8 mouse cellular contexts compared by ENCODE assay signal in genomic region chr2:31141074-31141866, GRCm38 (mm10). TPM values are rescaled to one million over a fixed set of nuclear protein-coding genes. Genes with fewer than 3 reads are reported as not detected.
DNase-seq lines count a peak whose midpoint lies in the region; ATAC-seq and TF ChIP-seq lines count a peak whose summit lies in the region.

No protein-coding gene starts in this region.

- peak overlapping the region; percentile 92 for H3K4me2 ChIP-seq in lung, embryonic 14.5 days
- peak overlapping the region; percentile 89 for H3K4me2 ChIP-seq in embryonic facial prominence, embryonic 15.5 days (replicated peaks)
- peak overlapping the region; percentile 80 for H3K4me2 ChIP-seq in hindbrain, embryonic 14.5 days (replicated peaks)
- peak overlapping the region; percentile 98 for H3K4me2 ChIP-seq in liver, embryonic 13.5 days

- H3K4me3 ChIP-seq in lung, embryonic 14.5 days (ENCODE audit: low read depth, low read length), result peak overlapping the region; percentile 93
- peak overlapping the region; percentile 97 for H3K4me3 ChIP-seq in embryonic facial prominence, embryonic 15.5 days (replicated peaks)
- H3K4me3 ChIP-seq in hindbrain, embryonic 14.5 days (replicated peaks; ENCODE audit: low read length), result peak overlapping the region; percentile 79
- peak overlapping the region; percentile 79 for H3K4me3 ChIP-seq in liver, embryonic 13.5 days (replicated peaks)

- TF ChIP-seq CTCF in lung, embryonic 14.5 days (IDR thresholded peaks at IDR 0.05; ENCODE audit: low read depth), result no peak

- H3K9ac ChIP-seq in lung, embryonic 14.5 days, result peak overlapping the region; percentile 85
- peak overlapping the region; percentile 96 for H3K9ac ChIP-seq in embryonic facial prominence, embryonic 15.5 days
- peak overlapping the region; percentile 88 for H3K9ac ChIP-seq in hindbrain, embryonic 14.5 days
- H3K9ac ChIP-seq in liver, embryonic 13.5 days, result peak overlapping the region; percentile 84

- DNase-seq in lung, embryonic 14.5 days, result peak; percentile 55
- no peak for DNase-seq in lung, postnatal 25 days (ENCODE audit: low spot score)
- DNase-seq in adrenal gland, postnatal 14 days, result peak; percentile 62
- DNase-seq in hindbrain, embryonic 14.5 days (ENCODE audit: low spot score), result peak; percentile 33
- no peak for DNase-seq in liver, embryonic 13.5 days
- peak; percentile 33 for DNase-seq in right cerebral cortex, adult 18-20 months

- H3K9me3 ChIP-seq in lung, embryonic 14.5 days (ENCODE audit: low read depth, low read length), result no peaks in the 10 kb centered on the region
- H3K9me3 ChIP-seq in embryonic facial prominence, embryonic 15.5 days (replicated peaks), result no peaks in the 10 kb centered on the region
- no peaks in the 10 kb centered on the region for H3K9me3 ChIP-seq in hindbrain, embryonic 14.5 days (ENCODE audit: control insufficient read depth, low read length)
- H3K9me3 ChIP-seq in liver, embryonic 13.5 days (replicated peaks), result no peaks in the 10 kb centered on the region

- H3K27ac ChIP-seq in lung, embryonic 14.5 days (ENCODE audit: low read depth), result peak overlapping the region; percentile 81
- H3K27ac ChIP-seq in embryonic facial prominence, embryonic 15.5 days (replicated peaks), result peak overlapping the region; percentile 94
- peak overlapping the region; percentile 86 for H3K27ac ChIP-seq in hindbrain, embryonic 14.5 days
- peak overlapping the region; percentile 62 for H3K27ac ChIP-seq in liver, embryonic 13.5 days

- under 1% methylated on average over 72 of the region's 78 CpGs for WGBS in lung, embryonic 14.5 days
- under 1% methylated on average over 75 of the region's 78 CpGs for WGBS in embryonic facial prominence, embryonic 15.5 days
- WGBS in hindbrain, embryonic 14.5 days, result under 1% methylated on average over 69 of the region's 78 CpGs
- under 1% methylated on average over 78 of the region's 78 CpGs for WGBS in liver, embryonic 13.5 days (ENCODE audit: insufficient replicate concordance)

- peaks cover 11% of the 10 kb centered on the region; the same call in 1 of the 2 replicates for H3K4me1 ChIP-seq in lung, embryonic 14.5 days (ENCODE audit: insufficient read depth)
- H3K4me1 ChIP-seq in embryonic facial prominence, embryonic 15.5 days, result peaks cover 46% of the 10 kb centered on the region
- H3K4me1 ChIP-seq in hindbrain, embryonic 14.5 days (replicated peaks; ENCODE audit: control insufficient read depth, insufficient read depth, low read length), result peaks cover 11% of the 10 kb centered on the region
- peaks cover 67% of the 10 kb centered on the region for H3K4me1 ChIP-seq in liver, embryonic 13.5 days (replicated peaks)

- peak; percentile 71 for ATAC-seq in lung, embryonic 14.5 days (ENCODE audit: insufficient read depth)
- peak; percentile 58 for ATAC-seq in embryonic facial prominence, embryonic 15.5 days (ENCODE audit: insufficient number of reproducible peaks, low FRiP score, low TSS enrichment, low read depth)
- ATAC-seq in hindbrain, embryonic 14.5 days (ENCODE audit: low FRiP score), result peak; percentile 77
- peak; percentile 65 for ATAC-seq in liver, embryonic 13.5 days (ENCODE audit: low read depth)
- ATAC-seq in erythroid progenitor cell, adult 5-6 weeks (replicated peaks; ENCODE audit: low FRiP score, poor library complexity, severe bottlenecking), result no peak

- no peaks in the 10 kb centered on the region for H3K27me3 ChIP-seq in lung, embryonic 14.5 days (ENCODE audit: insufficient read depth, low read length)
- H3K27me3 ChIP-seq in embryonic facial prominence, embryonic 15.5 days, result no peaks in the 10 kb centered on the region
- H3K27me3 ChIP-seq in hindbrain, embryonic 14.5 days (ENCODE audit: control insufficient read depth, insufficient read depth, low read length), result peaks cover 8% of the 10 kb centered on the region
- H3K27me3 ChIP-seq in liver, embryonic 13.5 days, result peaks cover 13% of the 10 kb centered on the region; the same call in 1 of the 2 replicates

- 0 out of 2 replicates have a peak, but pooled peaks cover 4% of the 10 kb centered on the region for H3K36me3 ChIP-seq in lung, embryonic 14.5 days (ENCODE audit: insufficient read depth)
- peaks cover 4% of the 10 kb centered on the region for H3K36me3 ChIP-seq in embryonic facial prominence, embryonic 15.5 days
- peaks cover 5% of the 10 kb centered on the region for H3K36me3 ChIP-seq in hindbrain, embryonic 14.5 days (replicated peaks; ENCODE audit: control insufficient read depth, insufficient read depth)
- no peaks in the 10 kb centered on the region for H3K36me3 ChIP-seq in liver, embryonic 13.5 days

RNA-seq across cellular contexts. Expression of gene Fnbp1, which starts 0.5 kb away (rescaled TPM):
- polyA plus RNA-seq in lung, embryonic 14.5 days (2014; fragmentation: Nextera tagmentation; extraction: Ambion mirVana), result 16.8 and 21.1 TPM in 2 replicates
- total RNA-seq in adrenal gland, postnatal 14 days (2021), result 53.0 and 66.5 TPM in 2 replicates
- polyA plus RNA-seq in embryonic facial prominence, embryonic 15.5 days (2015; fragmentation: Nextera tagmentation; extraction: Ambion mirVana), result 27.9 and 30.5 TPM in 2 replicates
- polyA plus RNA-seq in hindbrain, embryonic 14.5 days (2014; fragmentation: Nextera tagmentation; extraction: Ambion mirVana), result 28.9 and 29.1 TPM in 2 replicates
- 5.7 and 6.9 TPM in 2 replicates for polyA plus RNA-seq in liver, embryonic 13.5 days (2015; fragmentation: Nextera tagmentation; extraction: Ambion mirVana)
- 3.8 and 19.1 TPM in 2 replicates for total RNA-seq in erythroid progenitor cell, adult 5-6 weeks (2015; ENCODE audit: low replicate concordance)
- total RNA-seq in erythroid progenitor cell, adult 5-6 weeks (2017; ENCODE audit: low replicate concordance), result 5.8 and 9.1 TPM in 2 replicates

RNA-seq across cellular contexts. Expression of gene Gpr107, which starts 10.8 kb away (rescaled TPM):
- 23.6 and 24.9 TPM in 2 replicates for polyA plus RNA-seq in lung, embryonic 14.5 days (2014; fragmentation: Nextera tagmentation; extraction: Ambion mirVana)
- 46.8 and 48.1 TPM in 2 replicates for total RNA-seq in adrenal gland, postnatal 14 days (2021)
- 35.5 and 40.6 TPM in 2 replicates for polyA plus RNA-seq in embryonic facial prominence, embryonic 15.5 days (2015; fragmentation: Nextera tagmentation; extraction: Ambion mirVana)
- 25.1 and 26.1 TPM in 2 replicates for polyA plus RNA-seq in hindbrain, embryonic 14.5 days (2014; fragmentation: Nextera tagmentation; extraction: Ambion mirVana)
- polyA plus RNA-seq in liver, embryonic 13.5 days (2015; fragmentation: Nextera tagmentation; extraction: Ambion mirVana), result 11.8 and 14.1 TPM in 2 replicates
- 15.1 and 24.7 TPM in 2 replicates for total RNA-seq in erythroid progenitor cell, adult 5-6 weeks (2015; ENCODE audit: low replicate concordance)
- total RNA-seq in erythroid progenitor cell, adult 5-6 weeks (2017; ENCODE audit: low replicate concordance), result 6.4 and 8.9 TPM in 2 replicates

Comparison
In these comparisons a context has a peak if more than half of its experiments do, and no peak if none do; other contexts are left out.
1. DNase-seq: peak in lung, embryonic 14.5 days (single experiment), adrenal gland, postnatal 14 days (single experiment), hindbrain, embryonic 14.5 days (single experiment) and right cerebral cortex, adult 18-20 months (single experiment); none in lung, postnatal 25 days (single experiment) and liver, embryonic 13.5 days (single experiment).
2. Peak in every context shown above with its lines, with median percentiles within 50 percentile points of each other: H3K27ac ChIP-seq, H3K4me2 ChIP-seq, H3K4me3 ChIP-seq and H3K9ac ChIP-seq.